Mouse (Mus musculus) bone marrow, adult 2 months (tissue): ENCODE data around the gene Gle1.

Experiments used
- CTCF ChIP-seq: fragments of 200-500 bp; IDR thresholded peaks from 2 replicates; pipeline ENCODE4 v1.5.1; 2011; ENCODE audit warnings: low read length, control low read depth; ENCODE audit not compliant: control insufficient read depth, insufficient read depth
- POLR2A ChIP-seq: fragments of 200-500 bp; IDR thresholded peaks from 2 replicates; pipeline ENCODE4 v1.6.1; 2011; ENCODE audit warnings: low read depth, mild to moderate bottlenecking, control low read depth, low read length, borderline replicate concordance; ENCODE audit not compliant: control insufficient read depth

DNA sequence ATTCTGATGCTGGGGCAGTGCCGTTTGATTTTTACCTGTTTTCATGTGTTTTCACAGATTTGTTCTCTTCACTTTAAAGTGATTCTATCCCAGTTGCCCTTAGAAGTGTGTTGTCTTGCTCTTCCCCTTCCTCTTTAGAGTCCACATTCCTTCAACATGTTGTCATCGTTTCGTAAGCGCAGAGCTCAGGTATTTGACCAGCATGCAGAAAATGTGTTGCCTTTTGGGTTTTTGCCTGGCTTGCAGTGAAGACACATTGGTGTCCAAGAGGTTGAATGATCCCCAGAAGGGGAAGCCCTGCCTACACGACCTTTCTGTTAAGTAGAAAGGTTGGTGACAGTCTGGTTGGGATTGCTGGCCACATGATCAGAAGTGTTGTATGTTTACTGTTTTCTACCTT lies 33.4 kb downstream of the Gle1 start:
- TF ChIP-seq POLR2A (no peak), CTCF (no peak)
